Mouse (Mus musculus) bone marrow macrophage, adult 2 months (primary cell): ENCODE data around the gene Gga1.

Experiments
- CTCF ChIP-seq: IDR thresholded peaks from 2 replicates; pipeline ENCODE4 v1.5.1; 2012; ENCODE audit warnings: low read depth, mild to moderate bottlenecking, low read length, moderate library complexity
- POLR2A ChIP-seq: IDR thresholded peaks from 2 replicates; pipeline ENCODE4 v1.6.1; 2012; ENCODE audit warnings: mild to moderate bottlenecking, low read depth, low read length, borderline replicate concordance

- TF ChIP-seq POLR2A (no peak), CTCF (no peak)
These were observed 51.5 kb downstream of the Gga1 start for GRCm38 (mm10) chr15:78928539-78928938.
